Mouse (Mus musculus): ENCODE data around the gene Snx20.

Snx20 gene

DNA sequence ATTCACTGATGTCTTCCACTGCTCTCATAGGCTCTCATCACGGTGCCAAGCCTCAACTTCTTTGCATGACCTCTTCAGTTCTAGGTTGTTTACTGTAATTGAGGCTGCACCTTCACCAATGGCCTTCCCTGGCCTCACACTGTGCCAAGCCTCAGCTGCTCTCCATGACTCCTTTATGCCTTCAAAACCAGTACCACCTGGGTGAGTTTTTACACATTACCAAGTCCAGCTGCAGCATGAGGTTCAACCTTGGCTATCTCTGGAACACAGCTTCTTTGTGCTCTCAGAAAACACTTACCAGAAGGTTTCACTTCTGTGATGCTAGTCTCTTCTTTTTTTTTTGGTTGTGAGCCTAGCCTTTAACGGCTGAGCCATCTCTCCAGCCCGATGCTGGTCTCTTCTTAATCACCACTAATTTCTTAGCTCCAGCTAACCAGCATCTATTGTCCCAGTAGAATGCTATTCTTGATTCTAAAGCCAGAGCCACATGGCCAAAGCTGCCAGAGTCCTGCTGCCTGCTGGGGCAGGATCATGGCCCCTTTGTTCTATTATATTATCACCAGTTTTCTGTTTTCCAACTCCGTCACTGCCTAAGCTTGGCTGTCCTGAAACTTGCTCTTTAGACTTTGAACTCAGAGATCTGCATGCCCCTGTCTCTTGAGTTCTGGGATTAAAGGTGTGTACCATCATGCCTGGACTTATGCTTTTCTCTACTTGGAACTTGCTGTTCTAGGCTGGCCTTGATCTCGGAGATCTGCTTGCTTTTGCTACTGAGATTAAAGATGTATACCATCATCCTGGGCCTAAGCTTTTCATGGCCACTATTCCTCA is 7.0 kb upstream of the Snx20 start:
- DNase-seq (ENCODE audit: low read depth, low spot score): no peak

- no peak for DNase-seq (ENCODE audit: low read depth, low spot score)
Measured at GRCm38 (mm10) chr8:88638908-88639307, 3.0 kb upstream of the Snx20 start.

- no peak for DNase-seq (ENCODE audit: low read depth, low spot score)
Measured at GRCm38 (mm10) chr8:88637092-88638000, 1.4 kb upstream of the Snx20 start.

- no peak for DNase-seq (ENCODE audit: low read depth, low spot score)
Measured at GRCm38 (mm10) chr8:88633343-88633765, 2.6 kb downstream of the Snx20 start.

DNA sequence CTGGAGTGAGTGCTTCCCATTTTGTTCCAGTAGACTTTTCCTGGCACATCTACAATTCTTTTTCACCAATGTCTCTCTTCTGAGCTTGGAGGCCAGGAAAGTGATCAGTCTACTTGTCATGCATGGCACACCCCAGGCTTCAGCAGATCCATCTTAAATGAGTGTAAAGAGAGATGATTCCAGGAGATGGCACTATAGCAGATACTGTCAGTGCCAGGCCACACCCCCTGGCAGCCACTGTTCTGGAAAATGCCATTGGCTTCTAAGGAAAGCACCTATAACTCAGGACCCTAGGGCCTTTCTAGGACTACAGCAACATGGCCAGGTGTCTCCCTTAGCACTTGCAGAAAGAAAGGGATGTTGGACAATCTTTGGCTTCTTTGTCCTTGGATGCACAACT is 4.8 kb downstream of the Snx20 start:
- DNase-seq (ENCODE audit: low read depth, low spot score): no peak

GRCm38 (mm10) chr8:88630225-88630624 is 5.7 kb downstream of the Snx20 start:
- no peak for DNase-seq (ENCODE audit: low read depth, low spot score)

- no peak for DNase-seq (ENCODE audit: low read depth, low spot score)
Measured at GRCm38 (mm10) chr8:88628001-88628774, 7.7 kb downstream of the Snx20 start.

DNA sequence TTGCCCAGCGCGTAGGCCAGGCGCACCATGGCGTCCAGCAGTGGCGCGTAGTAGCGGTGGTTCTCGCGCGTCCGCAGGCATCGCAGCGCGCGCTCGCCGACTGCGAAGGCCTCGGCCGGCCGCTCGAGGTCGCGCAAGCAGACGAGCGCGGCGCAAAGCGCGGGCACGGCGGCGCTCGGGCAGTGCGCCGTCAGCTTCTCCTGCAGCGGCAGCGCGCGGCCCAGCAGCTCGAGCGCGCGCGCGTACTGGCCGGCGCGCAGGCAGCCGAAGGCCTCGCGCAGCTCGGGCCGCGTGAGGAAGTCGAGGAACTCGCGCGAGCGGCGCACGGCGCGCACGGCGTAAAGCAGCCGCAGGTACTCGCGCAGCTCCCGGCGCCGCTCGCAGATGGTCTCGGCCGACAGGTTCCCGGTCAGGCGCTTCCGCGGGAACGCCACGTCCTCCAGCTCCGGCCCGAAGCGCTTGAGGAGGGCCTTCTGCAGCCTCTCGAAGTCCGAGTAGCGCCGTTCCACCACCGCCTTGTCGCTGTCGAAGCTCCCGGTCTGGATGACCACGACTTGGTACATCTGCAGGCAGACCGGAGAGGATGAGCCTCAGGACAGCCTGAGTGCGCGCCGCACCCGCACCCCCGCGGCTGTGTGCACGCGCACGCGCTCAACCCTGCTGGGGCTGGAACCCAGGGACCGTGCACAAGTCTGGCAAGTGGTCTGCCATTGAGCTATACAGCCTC is 8.5 kb downstream of the Snx20 start:
- no peak for DNase-seq (ENCODE audit: low read depth, low spot score)

- DNase-seq (ENCODE audit: low read depth, low spot score): no peak
Measured at GRCm38 (mm10) chr8:88626940-88627264, 9.0 kb downstream of the Snx20 start.

GRCm38 (mm10) chr8:88626433-88626832 is 9.5 kb downstream of the Snx20 start:
- DNase-seq (ENCODE audit: low read depth, low spot score): no peak

DNA sequence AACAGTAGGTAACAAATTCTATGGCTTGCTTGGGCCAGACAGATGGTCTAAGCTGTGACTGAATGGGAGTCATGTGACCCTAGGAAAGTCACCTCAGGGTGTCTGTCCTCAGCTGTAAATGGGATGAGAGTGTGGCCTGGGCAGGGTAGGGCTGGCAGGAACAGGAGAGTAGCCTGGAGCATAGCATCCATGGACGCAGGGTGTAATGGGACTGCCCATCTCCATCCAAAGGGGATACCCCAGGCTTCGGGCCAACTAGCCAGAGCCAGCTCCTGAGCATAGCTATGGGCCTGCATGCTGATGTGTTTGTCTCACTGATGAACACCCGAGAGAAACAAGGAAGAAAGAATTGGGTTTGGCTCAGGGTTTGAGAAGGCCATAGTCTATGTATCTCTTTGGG is 11.7 kb downstream of the Snx20 start:
- no peak for DNase-seq (ENCODE audit: low read depth, low spot score)

- DNase-seq (ENCODE audit: low read depth, low spot score): no peak
Measured at GRCm38 (mm10) chr8:88623351-88623750, 12.6 kb downstream of the Snx20 start.

DNA sequence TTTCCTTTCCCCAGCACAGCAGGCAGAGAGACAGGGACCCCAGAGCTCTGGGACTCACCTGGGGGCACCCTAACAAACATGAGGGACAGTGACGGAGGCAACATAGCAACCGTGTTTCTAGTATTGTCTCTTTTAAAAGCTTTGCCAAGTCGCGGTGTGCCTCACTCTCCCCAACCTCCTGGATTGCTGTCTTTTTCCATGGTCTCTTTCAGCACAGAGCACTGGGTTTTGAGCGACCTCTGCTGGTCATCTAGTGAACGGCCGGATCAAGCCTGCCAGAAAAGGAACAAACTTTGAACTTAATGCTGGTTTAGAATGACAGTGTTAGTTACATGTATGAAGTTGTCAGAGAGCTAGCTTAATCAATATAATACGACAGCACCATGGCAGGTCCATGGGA is 14.5 kb downstream of the Snx20 start:
- DNase-seq (ENCODE audit: low read depth, low spot score): no peak

GRCm38 (mm10) chr8:88620931-88621330 is 15.0 kb downstream of the Snx20 start:
- no peak for DNase-seq (ENCODE audit: low read depth, low spot score)

DNA sequence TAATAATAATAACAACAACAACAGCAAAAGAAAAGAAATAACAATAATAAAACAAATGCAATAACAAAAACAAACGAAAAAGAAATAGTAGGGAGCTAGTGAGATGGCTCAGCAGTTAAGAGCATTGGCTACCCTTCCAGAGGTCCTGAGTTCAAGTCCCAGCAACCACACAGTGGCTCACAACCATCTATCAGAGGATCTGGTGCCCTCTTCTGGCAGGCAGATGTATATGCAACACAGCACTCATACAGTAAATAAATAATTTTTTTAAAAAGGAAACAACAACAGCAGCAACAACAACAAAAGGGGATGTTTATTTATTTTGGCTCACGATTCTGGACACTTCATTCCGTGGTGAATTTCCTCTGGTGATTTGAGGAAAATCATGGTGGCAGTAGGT is 16.4 kb downstream of the Snx20 start:
- DNase-seq (ENCODE audit: low read depth, low spot score): no peak

- DNase-seq (ENCODE audit: low read depth, low spot score): no peak
Measured at GRCm38 (mm10) chr8:88618612-88619011, 17.3 kb downstream of the Snx20 start.

GRCm38 (mm10) chr8:88614981-88615380 is 20.9 kb downstream of the Snx20 start:
- no peak for DNase-seq (ENCODE audit: low read depth, low spot score)

DNA sequence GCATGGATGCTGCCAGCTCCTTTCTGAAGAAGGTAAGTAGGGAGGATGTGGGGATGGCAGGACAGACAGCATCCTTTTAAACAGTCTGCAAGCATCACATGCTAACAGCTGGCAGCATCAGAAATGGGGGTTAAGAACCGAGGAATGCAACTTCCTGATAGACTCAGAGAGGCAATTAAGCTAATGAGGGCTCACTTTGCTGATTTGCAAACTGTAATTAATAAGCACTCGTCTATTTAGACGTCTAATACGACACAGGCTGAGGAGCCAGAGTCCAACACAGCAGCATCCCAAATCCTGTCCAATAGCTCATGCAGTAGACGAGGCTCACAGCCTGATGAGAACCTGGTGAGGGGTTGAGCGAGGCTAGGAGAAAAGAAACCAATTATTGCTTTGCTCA is 25.7 kb downstream of the Snx20 start:
- no peak for DNase-seq (ENCODE audit: low read depth, low spot score)

GRCm38 (mm10) chr8:88609036-88609435 is 26.9 kb downstream of the Snx20 start:
- no peak for DNase-seq (ENCODE audit: low read depth, low spot score)

- no peak for DNase-seq (ENCODE audit: low read depth, low spot score)
Measured at GRCm38 (mm10) chr8:88605361-88606040, 30.4 kb downstream of the Snx20 start.
